Mouse (Mus musculus): Measurements from ENCODE around the gene Gcdh.

DNA sequence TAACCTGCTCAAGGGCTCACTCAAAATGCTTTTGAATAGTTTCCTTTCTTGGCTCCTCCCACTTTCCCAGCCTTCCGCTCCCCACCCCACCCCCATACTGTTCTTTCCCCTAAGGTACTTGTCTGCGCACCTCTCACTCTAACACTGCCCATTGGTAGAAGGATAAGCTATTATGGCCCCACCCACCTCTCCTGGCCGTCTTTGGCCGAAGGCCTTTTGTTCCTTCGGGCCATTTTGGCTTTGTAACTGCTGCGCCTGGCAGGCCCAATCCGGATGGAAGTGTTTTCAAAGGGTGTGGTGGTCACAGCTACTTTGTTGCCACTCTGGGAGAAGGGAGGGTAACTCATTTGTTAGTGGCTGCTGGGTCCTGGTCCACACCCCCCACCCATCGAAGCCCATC, 21.5 kb upstream of the Gcdh start:
- TF ChIP-seq GATA1 (IDR thresholded peaks at IDR 0.05; ENCODE audit: borderline replicate concordance, low read length) (no peak), FLI1 (IDR thresholded peaks at IDR 0.05; ENCODE audit: low read length) (no peak)

Measured in megakaryocyte, embryonic 14.5 days (primary cell).